Mouse (Mus musculus) heart, postnatal 0 days (tissue): Measurements from ENCODE around the gene Urgcp.

ENCODE experiments used
- CTCF ChIP-seq: IDR thresholded peaks from 2 replicates; pipeline ENCODE4 v1.5.1; 2016; ENCODE audit warnings: antibody characterized with exemption, control low read depth, low read depth
- EP300 ChIP-seq: IDR thresholded peaks from 2 replicates; pipeline ENCODE4 v1.6.1; 2016; ENCODE audit warnings: antibody characterized with exemption, low read depth

- TF ChIP-seq CTCF, result no peak
- no peak for TF ChIP-seq EP300
Observed at GRCm38 (mm10) chr11:5797928-5798327, 35.8 kb upstream of the Urgcp start.
